Mouse (Mus musculus) heart, embryonic 14.5 days (tissue): ENCODE measurements around the gene Bfar. TPM values are rescaled to one million over a fixed set of nuclear protein-coding genes. Genes with fewer than 3 reads are reported as not detected.
"Not testable (repeated sequence)": the region's sequence is repeated elsewhere in the genome, so short reads cannot be mapped to it uniquely, and the experiment has no call there.

ENCODE experiments used
- ATAC-seq: fragments of 200-750 bp; cut with Nextera tagmentation; 2 replicates; pipeline ENCODE4 v1.8.0; 2017; ENCODE audit warnings: low read depth, moderate TSS enrichment; ENCODE audit not compliant: insufficient number of reproducible peaks, insufficient read depth, low FRiP score
- H3K27ac ChIP-seq, 2 experiments: fragments of 200-500 bp in 1 of 2; fragments of 300-500 bp in 1 of 2; sonication (generic) in 1 of 2; replicated peaks in 1 of 2; 2 replicates each; pipeline ENCODE4 v1.5.1; 2012 to 2014; ENCODE audit warnings: low read depth in 2 of 2, low read length in 2 of 2, control low read depth in 1 of 2, mild to moderate bottlenecking in 1 of 2, mixed read lengths in 1 of 2; ENCODE audit not compliant: control insufficient read depth in 1 of 2, insufficient read depth in 1 of 2
- H3K27me3 ChIP-seq: fragments of 300-500 bp; sonication (generic); 2 replicates; pipeline ENCODE4 v1.6.1; 2014; ENCODE audit warnings: mild to moderate bottlenecking, low read length, control low read depth; ENCODE audit not compliant: control insufficient read depth, insufficient read depth
- H3K36me3 ChIP-seq: fragments of 300-500 bp; sonication (generic); 2 replicates; pipeline ENCODE4 v1.6.1; 2014; ENCODE audit warnings: mild to moderate bottlenecking, control low read depth, low read length, mixed read lengths; ENCODE audit not compliant: control insufficient read depth, insufficient read depth
- H3K4me1 ChIP-seq, 2 experiments: fragments of 200-500 bp in 1 of 2; fragments of 300-500 bp in 1 of 2; sonication (generic) in 1 of 2; 2 replicates each; pipeline ENCODE4 v1.6.1; 2012 to 2014; ENCODE audit warnings: low read length in 2 of 2, control low read depth in 1 of 2, mixed read lengths in 1 of 2; ENCODE audit not compliant: control insufficient read depth in 2 of 2, insufficient read depth in 2 of 2
- H3K4me2 ChIP-seq: fragments of 300-500 bp; sonication (generic); 2 replicates; pipeline ENCODE4 v1.6.1; 2014; ENCODE audit warnings: mild to moderate bottlenecking, low read length
- H3K4me3 ChIP-seq, 2 experiments: fragments of 200-500 bp in 1 of 2; fragments of 300-500 bp in 1 of 2; sonication (generic) in 1 of 2; 2 replicates each; pipeline ENCODE4 v1.5.1; 2012 to 2014; ENCODE audit warnings: low read length in 2 of 2, mild to moderate bottlenecking in 2 of 2, control low read depth in 1 of 2, low read depth in 1 of 2, moderate library complexity in 1 of 2; ENCODE audit not compliant: control insufficient read depth in 1 of 2, insufficient read depth in 1 of 2
- H3K9ac ChIP-seq: fragments of 300-500 bp; sonication (generic); 2 replicates; pipeline ENCODE4 v1.6.1; 2014; ENCODE audit warnings: mild to moderate bottlenecking, low read length
- H3K9me3 ChIP-seq: fragments of 300-500 bp; sonication (generic); 2 replicates; pipeline ENCODE4 v1.6.1; 2016; ENCODE audit warnings: low read length, control low read depth; ENCODE audit not compliant: control insufficient read depth
- WGBS: fragments of 180-500 bp; shearing (Covaris S2); extraction: QIAGEN DNeasy Blood & Tissue Kit; methylation state at CpG from one replicate; pipeline ENCODE4 v1.1.7; 2014; 5-methylcytosine and 5-hydroxymethylcytosine counted together
- polyA plus RNA-seq: library from polyadenylated mRNA; unstranded; fragments of >200 nt; fragmentation: Nextera tagmentation; extraction: Ambion mirVana; gene quantifications from 2 replicates; pipeline ENCODE4 v1.2.1, GENCODE M21; 2014

The Bfar gene
- 38.9 and 42.8 TPM in 2 replicates for polyA plus RNA-seq

GRCm38 (mm10) chr16:13671685-13672385 lies at the start of gene Bfar, which contains the start of gene 3110001I22Rik:
Gene Bfar, plus strand, starts transcription at chr16:13671858.
Gene 3110001I22Rik, plus strand, starts transcription at chr16:13671929.
- no peaks in the 10 kb centered on the region for H3K9me3 ChIP-seq
- H3K4me1 ChIP-seq = peaks cover 7 to 20% of the 10 kb centered on the region in 2 experiments; a peak in 3 of 4 replicates
- H3K36me3 ChIP-seq = peaks cover 7% of the 10 kb centered on the region
- WGBS = under 1% methylated on average over 53 of the region's 54 CpGs
- H3K27me3 ChIP-seq = no peaks in the 10 kb centered on the region
- H3K9ac ChIP-seq = peak within 1 kb of the TSS; percentile 92
- H3K4me3 ChIP-seq = peak within 1 kb of the TSS; percentile 75 to 87
- peak; percentile 90 for ATAC-seq
- peak within 1 kb of the TSS; percentile 90 to 91 for H3K27ac ChIP-seq
- H3K4me2 ChIP-seq = peak within 1 kb of the TSS; percentile 66

GRCm38 (mm10) chr16:13628345-13628744 lies 43.3 kb upstream of the Bfar start:
- Histone ChIP-seq H3K36me3 (peaks cover 86% of the 10 kb centered on the region), H3K9ac (no peak overlapping the region)

GRCm38 (mm10) chr16:13638198-13638597 lies 33.5 kb upstream of the Bfar start:
- not testable (repeated sequence) for H3K4me2 ChIP-seq, H3K9me3 ChIP-seq, H3K27ac ChIP-seq, H3K9ac ChIP-seq, H3K27me3 ChIP-seq, H3K4me1 ChIP-seq, ATAC-seq, H3K4me3 ChIP-seq
- H3K36me3 ChIP-seq = peaks cover 46% of the 10 kb centered on the region
- WGBS = 55% methylated on average over 2 of the region's 2 CpGs

More at GRCm38 (mm10) chr16:13628345-13628744, 43.3 kb upstream of the Bfar start:
- H3K4me1 ChIP-seq = no peaks in the 10 kb centered on the region
- no peak overlapping the region for H3K27ac ChIP-seq
- WGBS = 55% methylated on average over 5 of the region's 5 CpGs
- no peak for ATAC-seq
- no peak overlapping the region for H3K4me3 ChIP-seq
- no peaks in the 10 kb centered on the region for H3K9me3 ChIP-seq
- no peaks in the 10 kb centered on the region for H3K27me3 ChIP-seq
- H3K4me2 ChIP-seq = no peak overlapping the region

- Histone ChIP-seq H3K27ac (no peak overlapping the region), H3K4me3 (no peak overlapping the region), H3K36me3 (peaks cover 44% of the 10 kb centered on the region), H3K4me1 (no peaks in the 10 kb centered on the region), H3K9me3 (no peaks in the 10 kb centered on the region), H3K4me2 (no peak overlapping the region), H3K9ac (no peak overlapping the region), H3K27me3 (no peaks in the 10 kb centered on the region)
- no peak for ATAC-seq
- 80% methylated on average over 5 of the region's 5 CpGs for WGBS
These were observed 32.1 kb upstream of the Bfar start for GRCm38 (mm10) chr16:13639508-13639907.

GRCm38 (mm10) chr16:13640064-13640463 lies 31.6 kb upstream of the Bfar start:
- H3K4me2 ChIP-seq = no peak overlapping the region
- no peak overlapping the region for H3K4me3 ChIP-seq
- no peaks in the 10 kb centered on the region for H3K27me3 ChIP-seq
- H3K36me3 ChIP-seq = peaks cover 43% of the 10 kb centered on the region
- no peaks in the 10 kb centered on the region for H3K4me1 ChIP-seq
- WGBS = 76% methylated on average over 7 of the region's 7 CpGs
- H3K9me3 ChIP-seq = no peaks in the 10 kb centered on the region
- H3K9ac ChIP-seq = no peak overlapping the region
- no peak overlapping the region for H3K27ac ChIP-seq
- no peak for ATAC-seq

- Histone ChIP-seq H3K4me2 (no peak overlapping the region), H3K27me3 (no peaks in the 10 kb centered on the region), H3K4me1 (no peaks in the 10 kb centered on the region), H3K27ac (no peak overlapping the region), H3K9ac (no peak overlapping the region), H3K4me3 (no peak overlapping the region), H3K9me3 (no peaks in the 10 kb centered on the region), H3K36me3 (peaks cover 55% of the 10 kb centered on the region)
- WGBS = 89% methylated on average over 3 of the region's 3 CpGs
- no peak for ATAC-seq
These were observed 27.2 kb upstream of the Bfar start for GRCm38 (mm10) chr16:13644474-13644873.

GRCm38 (mm10) chr16:13645930-13646329 lies 25.7 kb upstream of the Bfar start:
- WGBS = 85% methylated on average over 4 of the region's 4 CpGs
- Histone ChIP-seq H3K27me3 (no peaks in the 10 kb centered on the region), H3K36me3 (peaks cover 65% of the 10 kb centered on the region), H3K27ac (no peak overlapping the region), H3K9ac (no peak overlapping the region), H3K4me3 (no peak overlapping the region), H3K4me2 (no peak overlapping the region), H3K9me3 (no peaks in the 10 kb centered on the region), H3K4me1 (no peaks in the 10 kb centered on the region)
- no peak for ATAC-seq

- Histone ChIP-seq H3K9me3 (no peaks in the 10 kb centered on the region), H3K4me1 (no peaks in the 10 kb centered on the region), H3K4me3 (no peak overlapping the region), H3K27me3 (no peaks in the 10 kb centered on the region), H3K9ac (no peak overlapping the region), H3K27ac (no peak overlapping the region), H3K36me3 (peaks cover 71% of the 10 kb centered on the region), H3K4me2 (no peak overlapping the region)
- 81% methylated on average over 3 of the region's 3 CpGs for WGBS
- no peak for ATAC-seq
These were observed 12.8 kb upstream of the Bfar start for GRCm38 (mm10) chr16:13658886-13659285.
